Mouse (Mus musculus) ES-Bruce4 (cell line): Measurements from ENCODE around the gene Fndc10.

Source experiments
- CTCF ChIP-seq: IDR thresholded peaks from one replicate; pipeline ENCODE4 v1.8.1; 2011; ENCODE audit warnings: low read depth, low read length
- EP300 ChIP-seq: IDR thresholded peaks from 2 replicates; pipeline ENCODE4 v1.6.1; 2011; ENCODE audit warnings: low read depth, low read length; ENCODE audit not compliant: insufficient read depth

DNA sequence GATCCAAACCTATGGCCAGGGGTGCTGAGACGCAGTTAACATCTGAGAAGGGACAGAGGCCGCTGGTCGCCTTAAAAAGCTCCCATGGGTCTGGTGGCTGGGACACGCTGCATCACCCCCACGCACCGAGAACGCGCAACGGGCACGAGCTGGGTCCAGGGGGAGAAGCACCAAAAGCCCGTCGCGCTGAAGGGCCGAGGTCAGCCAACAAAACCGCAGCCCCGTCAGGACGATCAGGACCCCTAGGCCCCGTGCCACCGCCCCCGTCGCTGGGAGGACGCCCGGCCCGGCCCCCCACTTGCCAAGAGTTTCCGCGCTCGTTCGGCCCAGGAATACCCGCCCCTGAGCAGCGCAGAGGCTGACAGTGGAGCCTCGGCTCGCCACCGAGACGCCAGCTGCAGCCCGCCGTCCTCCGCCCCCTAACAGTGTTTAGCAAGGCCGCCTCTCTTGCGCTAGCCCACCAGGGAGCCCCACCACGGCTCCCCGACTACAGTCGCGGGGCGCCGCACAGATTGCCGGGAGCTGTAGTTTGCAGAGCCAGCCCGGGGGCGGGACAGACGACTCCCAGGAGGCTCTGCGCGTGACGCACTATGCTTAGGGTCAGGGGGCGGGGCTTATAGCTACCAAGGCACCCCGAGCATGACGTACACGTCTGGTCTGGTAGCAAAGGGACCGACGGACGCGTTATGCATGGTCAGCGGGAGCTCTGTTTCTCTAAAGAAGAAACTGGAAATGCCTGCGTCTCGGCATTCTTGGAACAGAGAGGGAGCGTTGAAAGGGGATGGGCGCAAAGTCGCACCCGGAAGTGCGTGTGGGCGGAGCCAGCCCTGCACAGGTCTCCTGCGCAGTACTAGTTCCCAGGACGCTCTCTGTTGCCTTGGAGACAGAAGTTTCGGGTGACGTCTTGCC lies 25.2 kb upstream of the Fndc10 start, which contains the start of gene Mib2:
- TF ChIP-seq CTCF (no peak), EP300 (peak; percentile 62; the same call in 1 of the 2 replicates)
